Mouse (Mus musculus) megakaryocyte, embryonic 14.5 days (primary cell): ENCODE measurements around the gene Ptprf.

Experiments
- FLI1 ChIP-seq: IDR thresholded peaks from 2 replicates; pipeline ENCODE4 v1.6.1; 2012; ENCODE audit warnings: low read length, inconsistent platforms, mixed read lengths
- GATA1 ChIP-seq: IDR thresholded peaks from 3 replicates; pipeline ENCODE4 v1.6.1; 2012; ENCODE audit warnings: mixed read lengths, low read length, inconsistent platforms, borderline replicate concordance

DNA sequence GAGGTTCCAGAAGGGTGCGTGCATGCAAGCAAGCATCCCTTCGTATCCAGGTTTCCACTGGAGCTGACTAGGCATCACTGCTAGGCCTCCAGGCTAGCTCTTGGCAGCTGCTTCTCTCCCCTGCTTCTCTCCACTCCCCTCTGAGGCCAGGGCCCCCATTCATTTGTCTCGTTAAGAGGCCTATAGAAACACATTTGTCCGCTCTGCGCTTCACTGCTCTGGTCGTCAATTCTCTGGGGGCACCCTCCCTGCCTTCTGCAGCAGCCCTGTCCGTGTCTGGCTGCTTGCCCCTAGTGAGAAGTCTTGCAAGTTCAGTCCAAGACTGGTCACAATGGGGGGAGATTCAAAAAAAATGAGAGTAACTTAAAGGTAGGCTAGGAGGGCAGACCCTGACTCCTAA is 16.7 kb downstream of the Ptprf start:
- no peak for TF ChIP-seq GATA1
- no peak for TF ChIP-seq FLI1
